Mouse (Mus musculus): ENCODE measurements around the gene B4galnt3.
A peak's percentile ranks its signal among the peaks of the same experiment; 100 is the strongest.

The B4galnt3 gene

DNA sequence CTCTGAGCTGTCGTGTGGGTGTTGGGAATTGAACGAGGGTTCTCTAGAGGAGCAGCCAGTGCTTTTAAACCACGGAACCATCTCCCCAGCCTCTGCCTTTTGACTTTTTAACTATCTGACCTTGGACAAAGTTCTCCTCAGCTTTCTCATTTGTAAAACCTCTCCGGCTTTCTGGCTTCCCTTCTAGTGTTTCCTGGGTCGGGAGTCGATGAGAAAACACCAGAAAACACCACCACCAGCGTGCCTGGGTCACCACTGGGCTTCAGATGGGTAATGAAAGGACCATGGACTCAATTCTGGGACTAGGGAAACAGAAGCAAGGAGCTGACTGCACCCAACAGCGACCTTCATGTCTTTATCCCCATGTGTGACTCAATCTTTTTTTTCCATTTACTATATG, 20.2 kb downstream of the B4galnt3 start:
- DNase-seq: no peak

DNA sequence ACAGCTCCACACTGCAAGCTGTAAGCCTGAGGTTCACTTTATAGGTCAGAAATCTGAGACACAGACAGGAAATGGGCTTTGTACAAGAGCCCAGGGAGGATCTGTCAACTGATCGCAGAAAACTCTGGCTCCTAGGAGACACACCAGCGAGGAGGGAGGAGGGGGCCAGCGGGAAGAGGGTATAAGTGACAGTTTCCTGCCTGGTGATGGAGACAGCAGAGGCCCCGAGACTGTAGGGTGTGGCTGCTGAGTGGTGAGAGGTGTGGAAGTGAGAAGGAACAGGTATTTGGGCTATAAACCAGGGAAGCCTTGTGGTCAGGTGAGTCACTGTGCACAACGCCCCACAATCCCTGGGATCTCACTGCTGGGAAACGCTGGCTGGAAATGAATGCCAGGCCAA, 30.2 kb downstream of the B4galnt3 start:
- DNase-seq: no peak

DNA sequence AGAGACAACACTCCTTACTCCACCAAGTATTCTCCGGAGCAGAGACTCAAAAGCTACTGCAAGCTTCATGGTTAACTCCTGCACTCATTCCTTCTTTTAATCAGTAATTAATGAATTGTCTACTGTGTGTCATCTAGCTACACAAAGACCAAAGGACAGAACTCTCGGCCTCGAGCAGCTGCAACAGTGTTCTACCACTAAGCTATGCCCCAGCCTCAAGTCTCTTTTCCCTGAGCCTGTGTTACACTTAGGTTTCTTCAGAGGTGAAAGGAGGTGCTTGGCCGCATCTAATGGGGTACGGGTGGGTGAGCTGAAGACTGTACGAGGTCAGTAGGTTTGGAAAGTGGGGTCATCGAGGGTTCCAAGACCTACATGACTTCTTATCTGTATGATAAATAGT, 30.8 kb downstream of the B4galnt3 start:
- DNase-seq: peak; percentile 44 to 59

DNA sequence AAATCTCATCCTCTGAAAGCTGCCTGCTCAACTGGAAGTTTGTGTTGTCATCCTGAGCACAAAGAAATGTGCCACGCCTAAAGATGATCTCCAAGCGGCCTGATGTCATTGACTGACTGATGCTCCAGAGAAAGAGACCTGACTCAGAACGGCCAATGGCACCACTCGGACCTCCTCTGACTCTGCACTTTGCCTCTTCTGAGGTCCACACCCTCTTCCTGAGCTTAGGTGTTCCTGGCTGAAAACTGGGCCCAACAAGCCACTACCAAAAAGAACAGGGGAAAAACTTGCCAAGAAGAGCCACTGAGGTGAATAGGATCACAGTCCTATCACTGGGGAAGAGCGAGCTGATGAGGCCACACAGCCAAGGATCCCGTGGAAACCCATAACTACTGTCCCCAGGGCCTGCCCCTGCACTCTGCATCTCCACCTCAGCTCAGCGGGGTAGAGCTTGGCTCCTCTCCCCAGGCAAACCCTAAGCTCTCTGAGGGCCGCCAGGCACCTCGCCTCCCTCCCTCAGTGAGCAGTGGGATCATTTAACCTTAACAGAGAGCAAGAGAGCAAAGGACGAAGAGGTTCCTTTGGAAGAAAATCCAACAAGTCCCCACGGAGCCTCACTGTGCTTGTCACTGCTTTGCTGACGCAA, 31.4 kb downstream of the B4galnt3 start:
- peak in 1 of 2 experiments; percentile 44 for DNase-seq

DNA sequence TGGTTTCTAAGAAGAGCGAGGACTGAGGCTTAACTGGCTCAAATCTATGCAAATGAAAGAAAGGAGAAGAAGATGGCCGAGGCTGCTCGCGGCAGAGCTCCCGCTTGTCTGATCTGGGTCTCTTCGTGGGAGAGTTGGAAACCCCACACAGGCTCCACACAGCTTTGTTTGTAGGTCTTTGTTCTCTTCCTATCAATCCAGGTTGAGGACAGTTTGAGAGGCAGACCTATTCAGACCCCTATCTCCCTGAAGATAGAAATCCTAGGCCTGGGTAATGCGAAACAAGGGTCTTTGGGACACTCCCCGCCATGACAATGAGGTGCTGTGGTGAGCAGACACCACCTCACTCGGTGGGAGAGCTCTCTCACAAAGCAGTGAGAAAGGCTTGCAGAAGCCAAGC, 34.9 kb downstream of the B4galnt3 start:
- DNase-seq: no peak

DNA sequence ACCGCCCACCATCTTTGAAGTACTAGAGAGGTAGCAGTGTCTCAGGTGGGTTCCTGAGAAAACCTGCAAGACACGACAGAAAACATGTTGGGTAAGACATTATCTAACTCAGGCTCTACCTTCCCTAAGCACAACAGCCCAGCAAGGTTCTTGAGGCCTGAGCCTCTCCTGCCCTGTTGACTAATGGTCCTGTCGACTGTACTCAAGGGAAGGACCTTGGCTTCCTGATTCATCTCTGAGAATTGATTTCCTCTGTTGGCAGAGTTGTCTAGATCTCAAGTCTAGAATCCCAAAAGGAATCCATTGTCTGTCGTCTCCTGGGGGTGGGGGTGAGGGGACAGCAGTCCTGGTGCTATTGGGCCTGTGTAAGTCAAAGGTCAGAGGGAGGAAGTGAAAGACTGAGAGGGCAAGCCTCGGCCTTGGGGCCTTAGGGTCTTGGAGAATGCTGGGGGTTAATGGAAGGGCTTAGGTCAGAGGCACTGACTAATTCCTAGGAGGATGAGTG, 37.9 kb downstream of the B4galnt3 start:
- DNase-seq: no peak

DNA sequence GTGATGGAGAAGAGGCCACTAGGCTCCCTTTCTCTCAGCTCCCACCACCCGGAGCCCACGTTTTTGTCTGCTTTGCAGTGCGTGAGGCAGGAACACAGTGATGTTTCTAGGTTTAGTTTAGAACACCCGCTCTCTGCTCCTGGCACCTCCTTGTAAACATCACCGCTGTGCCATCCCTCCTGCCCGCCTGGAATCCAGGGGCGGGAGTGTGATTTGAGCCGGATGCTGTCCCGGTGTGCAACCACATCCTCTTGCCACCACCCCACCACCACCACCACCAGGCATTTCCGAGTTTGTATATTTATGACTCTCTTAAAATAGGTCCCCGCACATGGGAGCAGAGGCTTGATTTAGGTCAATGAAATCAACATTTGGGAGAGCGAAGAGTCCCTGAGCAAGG, 38.7 kb downstream of the B4galnt3 start:
- no peak for DNase-seq

DNA sequence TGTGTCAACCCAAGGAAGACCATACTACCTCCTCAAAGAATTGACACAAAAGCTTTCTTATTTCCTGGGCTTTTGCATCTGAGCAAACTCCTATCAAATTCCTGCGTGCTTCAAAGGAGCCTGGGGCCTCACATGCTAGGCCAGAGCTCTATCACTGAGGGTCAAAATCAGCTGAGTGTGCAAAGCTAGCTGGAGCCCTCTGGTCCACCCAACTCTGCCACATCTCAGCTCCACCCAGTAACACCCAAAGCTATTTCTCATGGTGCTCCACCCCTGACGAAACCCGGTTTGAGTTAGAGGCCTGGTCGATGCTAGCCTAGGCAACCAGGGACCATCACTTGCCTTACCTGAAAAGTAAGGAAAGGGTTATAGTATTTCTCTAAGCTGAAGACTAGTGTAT, 39.2 kb downstream of the B4galnt3 start:
- DNase-seq: peak in 1 of 2 experiments; percentile 40

DNA sequence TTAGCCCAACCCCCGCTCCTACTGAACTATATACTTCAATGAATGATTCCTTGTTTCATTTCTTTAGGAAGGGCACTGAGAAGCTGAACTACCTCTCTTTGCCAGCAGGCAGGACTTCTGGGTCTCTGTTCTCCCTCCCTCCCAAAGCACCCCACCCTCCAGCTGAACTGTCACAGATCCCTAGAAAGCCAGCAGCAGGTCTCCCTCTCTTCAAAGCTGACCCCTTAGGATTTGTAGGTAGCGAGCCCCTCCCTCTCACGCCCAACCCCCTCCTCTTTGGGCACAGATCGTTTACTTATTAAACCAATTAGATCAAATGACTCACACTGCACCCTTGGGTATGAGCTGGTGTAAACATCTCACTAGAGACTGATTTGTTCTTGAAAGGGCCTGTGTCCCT, 39.7 kb downstream of the B4galnt3 start:
- DNase-seq: peak; percentile 77 to 80

DNA sequence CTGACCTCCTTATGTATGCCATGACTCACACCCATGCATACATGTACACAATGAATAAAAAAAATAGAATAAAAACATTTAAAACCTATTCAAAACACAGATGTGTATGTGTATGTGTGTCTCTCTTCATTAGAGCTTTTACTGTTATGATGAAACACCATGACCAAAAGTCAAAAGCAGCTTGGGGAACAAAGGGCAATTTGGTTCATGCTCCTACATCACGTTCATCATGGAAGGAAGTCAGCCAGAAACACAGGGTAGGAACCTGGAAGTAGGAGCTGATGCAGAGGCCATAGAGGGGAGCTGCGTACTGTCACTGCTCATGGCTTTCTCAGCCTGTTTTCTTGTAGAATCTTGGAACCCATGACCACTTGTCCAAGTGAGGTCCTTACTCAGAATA, 41.6 kb downstream of the B4galnt3 start:
- DNase-seq: no peak

DNA sequence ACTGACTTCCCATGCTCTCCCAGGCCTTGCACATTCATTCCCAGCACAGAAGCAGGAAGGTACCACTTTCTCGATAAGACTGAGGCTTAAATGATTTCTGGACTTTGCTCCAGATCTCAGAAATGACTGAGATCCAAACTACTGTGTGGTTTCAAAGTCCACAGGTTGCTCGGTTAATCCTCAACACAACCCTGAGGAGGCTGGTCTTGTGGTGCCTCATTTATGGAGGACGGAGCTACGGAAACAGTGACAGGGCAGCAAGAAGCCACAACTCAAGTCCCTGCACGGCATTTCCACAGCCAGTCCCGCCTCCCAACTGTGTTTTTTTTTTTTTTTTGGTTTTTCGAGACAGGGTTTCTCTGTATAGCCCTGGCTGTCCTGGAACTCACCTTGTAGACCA, 43.3 kb downstream of the B4galnt3 start:
- peak; percentile 58 to 73 for DNase-seq

DNA sequence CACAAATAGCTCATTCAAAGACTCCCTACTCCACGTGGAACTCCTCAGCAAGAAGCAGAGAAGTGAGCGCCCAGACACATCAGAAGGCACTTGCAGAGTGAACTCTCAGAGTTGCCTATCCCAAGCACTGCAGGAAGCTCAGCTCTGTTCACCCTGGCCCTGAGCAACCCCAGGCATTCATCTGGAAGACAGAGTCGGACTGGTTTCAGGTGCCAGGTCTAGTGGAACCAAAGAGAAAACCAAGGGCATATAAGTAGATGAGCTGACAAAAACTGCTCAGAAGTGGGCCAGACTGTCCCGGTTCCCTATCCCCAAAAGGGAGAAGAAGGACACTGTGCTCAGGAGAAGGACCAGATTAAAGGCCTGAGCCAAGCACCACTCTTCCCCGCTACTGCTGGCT, 44.5 kb downstream of the B4galnt3 start:
- DNase-seq: peak; percentile 54 to 58

DNA sequence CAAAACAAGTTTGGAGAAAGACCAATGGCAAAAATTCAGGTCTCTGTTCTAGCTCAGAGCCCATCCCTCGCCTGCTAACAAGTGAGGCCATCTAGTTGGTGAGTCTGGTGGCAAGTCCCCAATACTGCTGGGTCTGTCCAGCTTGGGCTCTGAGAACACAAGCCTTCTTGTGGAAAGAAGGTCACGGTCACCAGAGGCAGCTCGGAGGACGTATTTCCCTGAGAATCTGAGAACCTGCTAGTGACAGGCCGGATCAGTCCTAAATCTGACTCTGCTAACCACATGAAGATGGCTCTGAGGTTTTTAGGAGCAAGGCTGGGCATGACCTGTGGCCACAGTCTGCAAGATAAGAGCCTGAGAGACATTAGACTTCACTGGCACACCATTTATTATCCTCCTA, 47.7 kb downstream of the B4galnt3 start:
- DNase-seq: no peak

DNA sequence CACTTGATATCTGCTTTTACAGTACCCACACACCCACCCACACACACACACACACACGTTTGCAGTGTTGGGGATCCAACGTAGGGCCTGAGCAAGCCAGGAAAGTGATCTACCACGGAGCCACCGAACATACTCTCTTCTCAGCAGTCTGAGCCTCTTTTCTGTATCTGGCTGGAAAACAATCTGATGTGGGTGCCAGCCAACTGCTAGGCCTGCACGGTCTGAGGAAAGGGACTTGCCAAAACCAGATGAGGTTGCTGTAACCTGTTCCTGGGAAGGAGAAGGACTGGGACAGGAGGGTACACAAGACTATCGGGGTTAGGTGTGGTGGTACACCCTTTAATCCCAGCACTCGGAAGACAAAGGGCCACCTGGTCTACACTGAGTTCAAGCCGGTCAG, 51.1 kb downstream of the B4galnt3 start:
- DNase-seq: no peak

DNA sequence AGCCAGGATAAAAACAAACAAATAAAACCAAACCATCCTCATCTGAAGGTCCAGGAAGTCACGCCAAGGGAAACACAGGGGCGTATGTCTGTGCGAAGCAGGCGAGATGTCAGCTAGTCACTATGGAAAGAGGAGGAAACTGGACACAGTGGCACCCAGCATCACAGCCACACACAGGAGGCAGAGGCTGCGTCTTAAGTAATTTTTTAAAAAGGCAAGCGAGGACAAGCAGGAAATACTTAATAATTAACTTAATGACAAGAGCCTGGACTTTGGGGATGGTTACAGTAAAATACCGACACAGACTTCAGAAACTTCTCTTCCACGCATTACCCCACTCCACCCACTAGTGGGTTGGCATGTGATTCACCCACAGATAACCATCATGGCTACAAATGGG, 51.8 kb downstream of the B4galnt3 start:
- DNase-seq: peak; percentile 40 to 57

DNA sequence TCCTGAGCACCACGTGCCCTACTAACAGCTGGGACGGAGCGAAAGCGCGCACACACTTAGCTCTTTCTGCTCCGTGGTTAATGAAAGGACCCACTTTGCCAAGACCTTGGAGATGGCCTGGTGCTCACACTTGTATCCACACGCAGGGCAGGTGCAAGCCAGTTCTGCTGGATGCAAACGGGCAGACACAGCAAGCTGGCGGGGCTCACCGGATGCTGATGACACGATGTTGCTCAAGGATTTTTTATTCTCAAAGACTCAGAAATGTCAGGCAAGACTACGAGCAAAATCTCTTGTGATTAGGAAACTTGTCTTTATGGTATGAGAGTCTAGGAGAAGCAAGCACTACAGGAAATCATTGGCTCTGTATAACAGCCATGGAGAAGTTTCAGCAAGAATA, 52.9 kb downstream of the B4galnt3 start:
- DNase-seq: no peak

DNA sequence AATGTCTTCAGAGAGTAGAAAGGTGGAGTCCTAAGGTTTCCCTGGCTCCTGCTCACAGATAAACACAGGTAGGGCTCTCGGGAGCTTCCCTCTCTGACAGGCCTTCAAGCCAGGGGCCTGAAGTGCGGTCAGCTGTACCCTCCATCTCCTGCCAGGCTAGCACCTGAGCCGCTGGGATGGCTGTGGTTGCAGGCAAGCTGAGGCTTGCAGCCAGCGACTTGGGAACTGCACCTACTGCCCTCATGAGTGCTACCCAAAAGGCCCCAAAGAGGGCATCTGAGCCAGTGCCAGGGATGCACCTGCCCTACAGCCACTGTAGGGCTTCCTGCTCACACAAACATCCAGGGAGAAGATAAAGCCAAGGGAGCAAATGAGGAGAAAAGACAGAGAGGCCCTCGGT, 53.9 kb downstream of the B4galnt3 start:
- peak in 1 of 2 experiments; percentile 39 for DNase-seq

DNA sequence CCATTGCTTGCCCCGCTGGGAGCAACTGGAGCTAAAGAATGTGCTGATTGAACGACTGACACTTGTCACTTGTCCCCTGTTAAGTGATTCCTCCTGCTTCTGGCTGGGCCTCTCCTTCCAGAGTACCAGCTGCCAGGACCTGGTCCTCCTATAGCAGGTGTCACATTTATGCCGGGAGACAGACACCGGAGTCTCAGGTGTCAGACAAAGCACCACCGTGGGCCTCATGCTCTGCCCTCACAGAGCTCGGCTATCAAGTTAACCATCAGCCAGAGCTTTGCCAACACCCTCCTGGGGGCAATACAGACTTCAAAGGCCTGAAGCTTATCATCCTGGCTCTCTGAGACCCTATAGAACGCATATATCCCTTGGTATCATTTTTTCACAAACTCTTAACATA, 58.5 kb downstream of the B4galnt3 start:
- DNase-seq: no peak

DNA sequence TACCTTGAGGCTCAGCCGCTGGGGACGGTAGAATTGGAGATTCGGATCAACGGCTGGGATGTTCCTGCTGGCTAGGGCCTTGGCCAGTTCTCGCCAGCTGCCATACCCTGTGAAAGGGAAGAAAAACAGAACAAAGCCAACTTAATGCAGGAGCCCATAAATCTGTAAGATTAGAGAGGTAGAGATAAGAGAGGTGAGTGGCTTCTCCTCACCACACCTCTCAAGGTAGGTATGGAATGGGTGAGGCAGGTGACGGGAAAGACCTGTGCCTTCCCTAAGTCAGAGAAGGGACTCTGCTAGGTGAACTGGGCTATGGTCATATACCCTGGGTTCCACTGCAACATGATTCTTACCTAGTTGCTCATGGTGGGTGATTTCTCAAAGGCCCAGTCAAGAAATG, 61.5 kb downstream of the B4galnt3 start:
- DNase-seq: no peak

DNA sequence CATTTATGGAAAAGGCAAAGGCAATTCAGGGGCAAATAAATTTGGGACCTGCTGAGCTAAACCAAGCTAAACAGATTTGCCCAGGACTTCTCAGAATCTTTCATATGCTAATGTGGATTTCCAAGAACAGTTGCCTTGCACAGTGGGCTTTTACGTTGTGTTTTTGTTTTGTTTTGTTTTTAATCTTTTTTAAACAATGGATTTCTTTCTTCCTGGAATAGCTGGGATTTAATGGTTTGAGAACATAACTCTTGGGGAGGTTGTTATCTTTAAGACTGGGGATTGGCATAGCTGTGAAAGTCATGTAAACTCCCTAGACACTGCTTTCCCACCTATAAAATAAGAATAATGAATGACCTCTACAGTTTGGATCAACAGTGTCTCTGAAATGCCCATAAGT, 63.9 kb downstream of the B4galnt3 start:
- no peak for DNase-seq

DNA sequence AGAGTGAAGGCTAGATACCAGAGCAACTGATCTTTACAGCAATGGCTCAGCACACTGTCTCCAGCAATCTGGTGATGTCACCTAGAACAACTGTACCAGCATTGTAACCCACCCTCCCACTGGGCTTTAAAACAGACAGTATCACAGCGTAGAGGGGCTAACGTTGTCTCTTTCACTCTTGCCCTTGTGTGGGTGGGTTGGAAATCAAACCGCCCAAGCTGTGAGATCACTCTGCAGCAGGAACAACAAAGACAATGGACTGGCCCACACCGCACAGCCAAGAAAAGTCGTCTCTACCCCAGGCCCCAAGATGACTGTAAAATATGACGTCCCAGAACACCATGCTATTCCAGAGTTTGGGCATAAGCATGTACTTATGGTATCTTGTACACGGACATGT, 64.6 kb downstream of the B4galnt3 start:
- DNase-seq: no peak

DNA sequence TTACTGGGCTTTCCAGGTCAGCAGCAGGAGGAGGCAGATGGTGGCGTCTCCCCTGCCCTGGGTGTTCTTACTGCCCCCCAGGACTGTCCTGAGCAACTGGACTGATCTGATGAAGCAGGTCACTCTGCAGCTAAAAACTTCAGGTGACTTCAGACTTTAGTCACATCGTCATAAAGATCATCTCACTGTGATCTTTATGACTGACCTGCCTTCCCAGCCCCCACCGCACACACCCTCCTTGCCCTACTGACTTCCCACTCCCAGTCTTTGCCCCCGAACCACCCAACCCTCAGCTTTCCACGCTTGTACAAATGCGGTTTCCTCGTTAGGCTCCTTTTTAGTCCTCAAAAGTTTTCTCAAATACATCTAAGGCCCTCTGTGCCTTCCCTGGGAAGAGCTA, 67.3 kb downstream of the B4galnt3 start:
- DNase-seq: no peak

DNA sequence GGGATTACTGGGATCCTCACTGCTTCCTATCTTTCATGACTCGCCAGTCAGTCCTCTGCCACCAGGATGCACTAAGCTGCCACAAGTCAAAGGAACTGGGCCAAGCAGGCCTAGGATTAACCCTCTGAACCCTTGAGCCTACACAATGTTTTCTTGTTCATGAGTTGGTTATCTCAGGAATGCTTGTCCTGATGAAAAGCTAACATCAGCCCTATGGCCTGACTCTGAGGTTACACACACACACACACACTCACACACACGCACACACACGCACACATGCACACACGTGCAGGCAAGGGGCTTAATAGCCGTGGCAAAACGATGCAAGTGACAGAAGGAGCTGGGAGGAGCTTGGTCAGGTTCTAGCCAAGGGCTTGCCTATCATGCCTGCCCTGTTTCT, 69.0 kb downstream of the B4galnt3 start:
- no peak for DNase-seq

DNA sequence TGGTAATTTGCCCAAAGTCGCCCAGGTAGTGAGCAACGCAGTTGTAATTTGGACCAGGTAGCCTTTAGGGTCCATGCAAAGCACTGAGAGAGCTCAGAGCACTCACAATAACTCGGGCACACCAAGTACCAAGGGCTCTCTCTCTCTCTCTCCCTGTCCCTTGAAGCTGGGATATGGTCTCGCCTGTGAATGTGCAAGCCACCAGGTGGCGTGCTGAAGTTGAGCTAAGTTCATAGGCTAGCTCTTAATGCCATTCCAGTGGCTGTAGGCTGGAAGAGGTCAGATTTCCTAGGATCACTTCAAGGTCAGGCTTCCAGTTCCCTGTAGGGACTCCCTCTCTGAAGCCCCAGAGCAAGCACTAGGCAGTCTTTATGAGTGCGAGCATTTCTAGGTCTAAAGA, 71.7 kb downstream of the B4galnt3 start:
- peak; percentile 61 to 81 for DNase-seq

DNA sequence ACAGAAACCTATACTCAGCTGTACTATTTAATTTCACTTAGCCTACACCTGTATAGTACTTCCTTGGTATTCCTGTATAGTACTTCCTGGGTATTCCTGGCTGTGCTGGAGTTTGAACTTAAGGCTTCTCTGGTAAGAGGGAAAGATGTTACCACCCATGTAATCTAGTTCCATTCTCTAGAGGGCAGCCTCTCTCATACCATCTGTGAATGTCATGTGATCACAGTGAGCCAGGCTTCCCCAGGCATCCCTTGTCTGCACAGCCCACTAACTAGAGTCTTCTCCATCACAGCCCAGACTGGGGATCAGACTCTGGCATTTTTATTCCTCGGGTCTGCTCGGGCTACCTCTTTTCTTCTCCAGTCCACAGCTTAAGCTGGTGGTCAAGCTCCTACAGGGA, 75.1 kb downstream of the B4galnt3 start:
- DNase-seq: no peak
